Mouse (Mus musculus): Measurements from ENCODE around the gene Yaf2. TPM values are rescaled to one million over a fixed set of nuclear protein-coding genes. Genes with fewer than 3 reads are reported as not detected.
"Not testable (repeated sequence)": the region's sequence is repeated elsewhere in the genome, so short reads cannot be mapped to it uniquely, and the experiment has no call there.

The Yaf2 gene
- polyA plus RNA-seq (2012; rRNA removed): 11.5 and 14.3 TPM in 2 replicates
- 23.1 and 27.2 TPM in 2 replicates for polyA plus RNA-seq (2014; fragmentation: Nextera tagmentation; extraction: Ambion mirVana)

DNA sequence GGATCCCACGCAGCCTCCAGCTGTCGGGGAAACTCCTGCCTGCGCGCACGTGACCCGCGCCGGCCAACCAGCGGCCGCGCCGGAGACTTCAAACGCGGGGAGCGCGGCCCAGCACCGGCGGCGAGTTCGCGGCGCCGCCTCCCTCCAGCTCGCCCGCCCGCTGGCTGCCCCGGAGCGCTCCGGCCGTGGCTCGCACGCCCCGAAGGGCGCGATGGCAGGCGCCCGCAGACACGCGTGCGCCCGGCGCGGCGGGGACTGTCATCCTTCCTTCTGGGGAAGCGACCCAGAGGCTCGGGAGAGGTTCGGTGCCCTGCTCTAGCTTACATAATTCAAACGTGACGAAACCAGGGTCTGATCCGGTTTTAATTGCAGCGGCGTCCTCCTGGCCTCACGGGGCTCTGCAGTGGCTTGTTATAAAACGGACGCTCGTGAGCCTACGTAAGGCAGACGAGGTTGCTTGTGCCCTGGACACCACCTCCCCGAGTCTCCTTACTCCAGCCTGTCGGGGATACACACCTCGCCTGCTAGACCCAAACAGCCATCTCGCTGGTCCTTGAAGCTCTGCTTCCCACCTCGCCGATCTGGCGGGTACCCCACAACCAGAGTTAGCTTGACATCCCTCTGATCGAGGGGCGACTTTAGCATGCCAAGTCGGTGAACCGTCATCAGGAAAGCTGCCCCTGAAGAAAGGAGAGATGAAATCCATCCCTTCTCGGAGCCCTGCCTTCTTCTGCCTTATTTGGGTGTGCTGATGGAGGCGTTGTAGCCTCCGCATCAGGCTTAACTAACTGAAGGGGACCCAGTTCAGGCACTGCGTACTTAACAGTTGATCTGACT is at the start of gene Yaf2:
Yaf2 (minus strand) TSS at position 11 of the 837 bp plus-strand sequence.
- H3K4me1 ChIP-seq (replicated peaks; ENCODE audit: control insufficient read depth in 2 of 2, insufficient read depth in 2 of 2, low read length in 1 of 2): peaks cover 0 to 2% of the 10 kb centered on the region in 2 experiments; a peak in 2 of 4 replicates
- TF ChIP-seq EP300 (IDR thresholded peaks at IDR 0.05; ENCODE audit: low read depth) (no peak), CTCF (IDR thresholded peaks at IDR 0.05; ENCODE audit: low read depth) (no peak)
- peak within 1 kb of the TSS; percentile 45 for H3K27ac ChIP-seq
- WGBS (ENCODE audit: insufficient replicate concordance): under 1% methylated on average over 65 of the region's 73 CpGs
- peak within 1 kb of the TSS; percentile 90 for H3K9ac ChIP-seq (replicated peaks)
- ATAC-seq (ENCODE audit: insufficient read depth): peak; percentile 93
- H3K4me3 ChIP-seq (ENCODE audit: insufficient read depth in 1 of 2, low read depth in 2 of 2, low read length in 2 of 2): peak within 1 kb of the TSS; percentile 69 to 93
- peaks cover 2% of the 10 kb centered on the region; the same call in 1 of the 2 replicates for H3K36me3 ChIP-seq (replicated peaks; ENCODE audit: control insufficient read depth, insufficient read depth, low read depth)
- H3K27me3 ChIP-seq (ENCODE audit: control insufficient read depth, insufficient read depth, low read length): no peaks in the 10 kb centered on the region; the same call in 1 of the 2 replicates
- no peaks in the 10 kb centered on the region for H3K9me3 ChIP-seq (ENCODE audit: control insufficient read depth, low read length)
- peak within 1 kb of the TSS; percentile 86 for H3K4me2 ChIP-seq (ENCODE audit: low read depth)
- DNase-seq (ENCODE audit: low read depth in 3 of 3, low spot score in 3 of 3): peak; percentile 80 to 82 (median 80)

DNA sequence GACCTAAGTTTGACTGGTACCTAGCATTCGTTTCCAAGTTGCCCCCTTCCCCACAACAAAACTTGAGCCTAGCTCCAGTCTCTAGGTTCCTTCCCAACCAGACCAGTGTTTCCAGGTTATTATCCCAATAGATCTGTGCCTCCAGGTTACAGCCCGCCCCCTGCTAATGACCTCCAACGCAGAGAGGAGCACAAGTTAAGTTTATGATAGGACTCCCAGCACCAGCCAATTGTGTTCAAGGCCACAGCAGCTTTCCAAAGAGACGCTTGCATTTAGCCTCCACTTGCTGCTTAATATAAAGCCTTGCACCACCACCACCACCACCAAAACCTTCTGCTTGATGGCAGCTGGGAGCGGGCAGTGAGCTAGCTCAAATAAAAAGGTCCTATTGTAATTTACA is 44.6 kb upstream of the Yaf2 start:
- Histone ChIP-seq H3K4me1 (replicated peaks; ENCODE audit: control insufficient read depth in 2 of 2, insufficient read depth in 2 of 2, low read length in 1 of 2) (no peaks in the 10 kb centered on the region), H3K4me3 (ENCODE audit: insufficient read depth in 1 of 2, low read depth in 2 of 2, low read length in 2 of 2) (no peak overlapping the region), H3K36me3 (replicated peaks; ENCODE audit: control insufficient read depth, insufficient read depth, low read depth) (peaks cover 9% of the 10 kb centered on the region), H3K9me3 (ENCODE audit: control insufficient read depth, low read length) (no peaks in the 10 kb centered on the region), H3K4me2 (ENCODE audit: low read depth) (no peak overlapping the region), H3K27me3 (ENCODE audit: control insufficient read depth, insufficient read depth, low read length) (no peaks in the 10 kb centered on the region), H3K27ac (no peak overlapping the region), H3K9ac (replicated peaks) (no peak overlapping the region)
- TF ChIP-seq EP300 (IDR thresholded peaks at IDR 0.05; ENCODE audit: low read depth) (no peak), CTCF (IDR thresholded peaks at IDR 0.05; ENCODE audit: low read depth) (no peak)
- DNase-seq (ENCODE audit: low read depth in 3 of 3, low spot score in 3 of 3) (no peak), ATAC-seq (ENCODE audit: insufficient read depth) (no peak)
- WGBS (ENCODE audit: insufficient replicate concordance): 63% methylated on average over 5 of the region's 5 CpGs

GRCm38 (mm10) chr15:93379177-93379576 is 42.4 kb upstream of the Yaf2 start:
- ATAC-seq (ENCODE audit: insufficient read depth): peak; percentile 57; the same call in 1 of the 2 replicates

GRCm38 (mm10) chr15:93375696-93376095 is 39.0 kb upstream of the Yaf2 start:
- H3K9me3 ChIP-seq (ENCODE audit: control insufficient read depth, low read length): no peaks in the 10 kb centered on the region
- no peaks in the 10 kb centered on the region for H3K36me3 ChIP-seq (replicated peaks; ENCODE audit: control insufficient read depth, insufficient read depth, low read depth)
- no peak overlapping the region for H3K27ac ChIP-seq
- H3K4me2 ChIP-seq (ENCODE audit: low read depth): no peak overlapping the region
- peaks cover 15 to 24% of the 10 kb centered on the region in 2 experiments for H3K4me1 ChIP-seq (replicated peaks; ENCODE audit: control insufficient read depth in 2 of 2, insufficient read depth in 2 of 2, low read length in 1 of 2)
- TF ChIP-seq EP300 (IDR thresholded peaks at IDR 0.05; ENCODE audit: low read depth): no peak
- ATAC-seq (ENCODE audit: insufficient read depth) (no peak), DNase-seq (ENCODE audit: low read depth in 3 of 3, low spot score in 3 of 3) (no peak)
- WGBS (ENCODE audit: insufficient replicate concordance): 69% methylated on average over 5 of the region's 5 CpGs
- H3K4me3 ChIP-seq (ENCODE audit: insufficient read depth in 1 of 2, low read depth in 2 of 2, low read length in 2 of 2): no peak overlapping the region
- no peak overlapping the region for H3K9ac ChIP-seq (replicated peaks)
- H3K27me3 ChIP-seq (ENCODE audit: control insufficient read depth, insufficient read depth, low read length): no peaks in the 10 kb centered on the region

More at GRCm38 (mm10) chr15:93379177-93379576, 42.4 kb upstream of the Yaf2 start:
- H3K4me1 ChIP-seq (replicated peaks; ENCODE audit: control insufficient read depth in 2 of 2, insufficient read depth in 2 of 2, low read length in 1 of 2): peaks cover 2 to 5% of the 10 kb centered on the region in 2 experiments
- H3K36me3 ChIP-seq (replicated peaks; ENCODE audit: control insufficient read depth, insufficient read depth, low read depth): no peaks in the 10 kb centered on the region
- 50% methylated on average over 3 of the region's 3 CpGs for WGBS (ENCODE audit: insufficient replicate concordance)
- no peak overlapping the region for H3K4me3 ChIP-seq (ENCODE audit: insufficient read depth in 1 of 2, low read depth in 2 of 2, low read length in 2 of 2)
- no peak overlapping the region for H3K27ac ChIP-seq
- H3K27me3 ChIP-seq (ENCODE audit: control insufficient read depth, insufficient read depth, low read length): no peaks in the 10 kb centered on the region
- H3K4me2 ChIP-seq (ENCODE audit: low read depth): no peak overlapping the region
- no peaks in the 10 kb centered on the region for H3K9me3 ChIP-seq (ENCODE audit: control insufficient read depth, low read length)
- DNase-seq (ENCODE audit: low read depth in 3 of 3, low spot score in 3 of 3): peak in 1 of 3 experiments; percentile 38
- H3K9ac ChIP-seq (replicated peaks): no peak overlapping the region
- TF ChIP-seq EP300 (IDR thresholded peaks at IDR 0.05; ENCODE audit: low read depth) (no peak), CTCF (IDR thresholded peaks at IDR 0.05; ENCODE audit: low read depth) (peak; percentile 82)

DNA sequence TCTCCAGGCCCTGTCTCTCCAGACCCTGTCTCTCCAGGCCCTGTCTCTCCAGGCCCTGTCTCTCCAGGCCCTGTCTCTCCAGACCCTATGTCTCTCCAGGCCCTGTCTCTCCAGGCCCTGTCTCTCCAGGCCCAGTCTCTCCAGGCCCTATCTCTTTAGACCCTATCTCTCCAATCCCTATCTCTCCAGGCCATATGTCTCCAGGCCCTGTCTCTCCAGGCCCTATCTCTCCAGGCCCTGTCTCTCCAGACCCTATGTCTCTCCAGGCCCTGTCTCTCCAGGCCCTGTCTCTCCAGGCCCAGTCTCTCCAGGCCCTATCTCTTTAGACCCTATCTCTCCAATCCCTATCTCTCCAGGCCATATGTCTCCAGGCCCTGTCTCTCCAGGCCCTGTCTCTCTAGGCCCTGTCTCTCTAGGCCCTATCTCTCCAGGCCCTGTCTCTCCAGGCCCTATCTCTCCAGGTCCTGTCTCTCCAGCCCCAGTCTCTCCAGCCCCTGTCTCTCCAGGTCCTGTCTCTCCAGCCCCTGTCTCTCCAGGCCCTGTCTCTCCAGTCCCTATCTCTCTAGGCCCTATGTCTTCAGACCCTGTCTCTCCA is 35.9 kb upstream of the Yaf2 start:
- TF ChIP-seq EP300 (IDR thresholded peaks at IDR 0.05; ENCODE audit: low read depth): peak; percentile 75
- not testable (repeated sequence) for H3K27me3 ChIP-seq (ENCODE audit: control insufficient read depth, insufficient read depth, low read length); H3K9me3 ChIP-seq (ENCODE audit: control insufficient read depth, low read length); H3K36me3 ChIP-seq (replicated peaks; ENCODE audit: control insufficient read depth, insufficient read depth, low read depth); H3K4me3 ChIP-seq (ENCODE audit: insufficient read depth in 1 of 2, low read depth in 2 of 2, low read length in 2 of 2)
- peak overlapping the region; percentile 82 for H3K27ac ChIP-seq
- H3K4me2 ChIP-seq (ENCODE audit: low read depth): peak overlapping the region; percentile 28
- DNase-seq (ENCODE audit: low read depth in 3 of 3, low spot score in 3 of 3) (peak; percentile 56 to 70 (median 61)), ATAC-seq (ENCODE audit: insufficient read depth) (peak; percentile 88)
- H3K9ac ChIP-seq (replicated peaks): peak overlapping the region; percentile 47
- H3K4me1 ChIP-seq (replicated peaks; ENCODE audit: control insufficient read depth in 2 of 2, insufficient read depth in 2 of 2, low read length in 1 of 2): peaks cover 15 to 24% of the 10 kb centered on the region in 2 experiments

Measured in liver, embryonic 14.5 days (tissue).